Mouse (Mus musculus) cerebellum, adult 2 months (tissue): ENCODE data around the gene Itpr3.

ENCODE experiments used
- CTCF ChIP-seq: fragments of 200-500 bp; IDR thresholded peaks from 2 replicates; pipeline ENCODE4 v1.5.1; 2011; ENCODE audit warnings: low read depth, mild to moderate bottlenecking, control low read depth, low read length, moderate library complexity, borderline replicate concordance; ENCODE audit not compliant: insufficient read depth
- POLR2A ChIP-seq: fragments of 200-500 bp; IDR thresholded peaks from 2 replicates; pipeline ENCODE4 v1.6.1; 2011; ENCODE audit warnings: low read length, control low read depth, borderline replicate concordance; ENCODE audit not compliant: insufficient read depth

- no peak for TF ChIP-seq CTCF
- no peak for TF ChIP-seq POLR2A
Observed at GRCm38 (mm10) chr17:27158439-27158838, 101.3 kb downstream of the Itpr3 start.
